Mouse (Mus musculus): ENCODE results near the gene Platr25. TPM values are rescaled to one million over a fixed set of nuclear protein-coding genes. Genes with fewer than 3 reads are reported as not detected.
A peak's percentile ranks its signal among the peaks of the same experiment; 100 is the strongest.
"Not testable (repeated sequence)": the region's sequence is repeated elsewhere in the genome, so short reads cannot be mapped to it uniquely, and the experiment has no call there.

Gene Platr25
- polyA plus RNA-seq (2016; fragmentation: Nextera tagmentation; extraction: Ambion mirVana): 19.7 and 25.9 TPM in 2 replicates

DNA sequence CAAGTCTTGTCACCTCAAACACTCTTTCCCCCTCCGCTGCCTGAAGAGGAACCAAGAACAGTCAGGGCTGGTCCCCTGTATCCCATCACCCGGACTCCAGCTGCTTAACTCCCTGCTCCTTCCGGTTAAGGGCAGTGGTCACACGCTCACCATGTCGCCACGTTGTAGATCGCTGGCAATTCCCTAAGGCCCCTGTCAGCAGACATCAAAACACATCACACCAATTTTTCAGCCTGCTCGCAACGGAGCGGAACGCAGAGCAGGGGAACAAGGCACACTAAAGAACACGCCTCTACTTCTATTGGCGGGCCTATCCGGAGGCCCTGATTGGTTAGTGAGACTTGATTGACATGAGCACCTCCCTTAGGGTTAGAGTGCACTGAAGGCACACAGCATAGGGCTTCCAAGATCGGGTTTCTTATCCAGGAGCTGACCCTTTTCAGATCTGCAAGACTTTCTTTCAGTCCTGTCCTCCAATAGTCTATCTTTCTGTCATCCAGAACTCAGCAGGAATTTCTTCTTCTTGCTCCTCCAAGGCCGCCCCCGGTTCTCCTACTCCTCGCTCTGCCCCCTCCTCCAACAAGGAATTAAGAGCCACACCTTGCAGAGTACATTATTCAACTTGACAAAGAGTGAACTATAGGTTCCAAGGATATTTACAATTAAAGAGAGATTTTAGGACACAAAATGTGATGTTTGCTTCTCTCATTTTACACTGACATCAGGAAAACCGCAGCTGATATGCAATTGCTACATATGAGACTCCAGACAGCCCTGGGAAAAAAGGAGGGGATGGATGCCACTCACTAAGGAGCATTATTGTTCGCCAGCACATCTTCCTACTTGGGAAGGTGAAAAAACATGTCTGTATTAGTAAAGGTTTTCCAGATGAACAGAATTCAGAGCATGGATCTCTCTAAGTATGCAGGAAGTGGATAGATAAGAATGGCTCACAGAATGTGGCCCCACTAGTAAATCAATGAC is at the start of gene Platr25:
TSS of gene Platr25 (minus strand) at position 278 of the 984 bp plus-strand sequence.
- H3K4me1 ChIP-seq (replicated peaks); H3K9me3 ChIP-seq; H3K36me3 ChIP-seq; H3K27me3 ChIP-seq (ENCODE audit: insufficient read depth, poor library complexity, severe bottlenecking): not testable (repeated sequence)
- peak; percentile 81 for DNase-seq (ENCODE audit: low spot score)
- Histone ChIP-seq H3K27ac (peak within 1 kb of the TSS; percentile 79), H3K4me3 (peak within 1 kb of the TSS; percentile 57)
- 10% methylated on average over 20 of the region's 20 CpGs for WGBS

DNA sequence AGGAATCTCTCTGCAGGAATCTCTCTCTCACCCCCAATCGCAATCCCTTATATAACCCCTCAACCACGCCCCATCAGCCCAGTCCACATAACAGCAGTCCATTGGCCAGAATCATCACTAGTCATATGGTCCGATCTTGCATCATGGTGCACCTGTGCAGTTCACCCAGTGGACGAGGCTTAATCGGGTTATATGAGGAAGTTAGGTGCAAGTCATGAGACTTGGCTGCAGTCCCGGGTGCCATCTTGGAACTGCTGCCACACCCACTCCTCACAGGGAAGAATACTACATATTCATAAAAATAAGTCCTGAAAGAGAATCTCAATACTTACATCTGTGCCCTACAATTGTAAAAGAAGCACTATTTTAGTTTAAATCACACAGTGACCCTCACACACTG is 47.5 kb upstream of the Platr25 start:
- WGBS: 93% methylated on average over 6 of the region's 6 CpGs
- not testable (repeated sequence) for H3K27me3 ChIP-seq (ENCODE audit: insufficient read depth, poor library complexity, severe bottlenecking); H3K36me3 ChIP-seq; H3K4me1 ChIP-seq (replicated peaks); H3K27ac ChIP-seq; DNase-seq (ENCODE audit: low spot score); H3K9me3 ChIP-seq; H3K4me3 ChIP-seq

DNA sequence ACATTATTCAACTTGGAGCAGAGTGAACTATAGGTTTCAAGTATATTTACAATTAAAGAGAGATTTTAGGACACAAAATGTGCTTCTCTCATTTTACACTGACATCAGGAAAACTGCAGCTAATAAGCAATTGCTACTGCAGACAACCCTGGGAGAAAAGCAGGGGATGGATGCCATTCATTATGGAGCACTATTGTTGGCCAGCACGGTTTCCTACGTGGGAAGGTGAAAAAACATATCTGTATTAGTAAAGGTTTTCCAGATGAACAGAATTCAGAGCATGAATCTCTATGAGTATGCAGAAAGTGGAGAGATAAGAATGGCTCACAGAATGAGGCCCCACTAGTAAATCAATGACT is 25.6 kb upstream of the Platr25 start:
- Histone ChIP-seq H3K27ac (peak overlapping the region; percentile 77; the same call in 1 of the 2 replicates), H3K9me3 (peaks cover 16% of the 10 kb centered on the region)

DNA sequence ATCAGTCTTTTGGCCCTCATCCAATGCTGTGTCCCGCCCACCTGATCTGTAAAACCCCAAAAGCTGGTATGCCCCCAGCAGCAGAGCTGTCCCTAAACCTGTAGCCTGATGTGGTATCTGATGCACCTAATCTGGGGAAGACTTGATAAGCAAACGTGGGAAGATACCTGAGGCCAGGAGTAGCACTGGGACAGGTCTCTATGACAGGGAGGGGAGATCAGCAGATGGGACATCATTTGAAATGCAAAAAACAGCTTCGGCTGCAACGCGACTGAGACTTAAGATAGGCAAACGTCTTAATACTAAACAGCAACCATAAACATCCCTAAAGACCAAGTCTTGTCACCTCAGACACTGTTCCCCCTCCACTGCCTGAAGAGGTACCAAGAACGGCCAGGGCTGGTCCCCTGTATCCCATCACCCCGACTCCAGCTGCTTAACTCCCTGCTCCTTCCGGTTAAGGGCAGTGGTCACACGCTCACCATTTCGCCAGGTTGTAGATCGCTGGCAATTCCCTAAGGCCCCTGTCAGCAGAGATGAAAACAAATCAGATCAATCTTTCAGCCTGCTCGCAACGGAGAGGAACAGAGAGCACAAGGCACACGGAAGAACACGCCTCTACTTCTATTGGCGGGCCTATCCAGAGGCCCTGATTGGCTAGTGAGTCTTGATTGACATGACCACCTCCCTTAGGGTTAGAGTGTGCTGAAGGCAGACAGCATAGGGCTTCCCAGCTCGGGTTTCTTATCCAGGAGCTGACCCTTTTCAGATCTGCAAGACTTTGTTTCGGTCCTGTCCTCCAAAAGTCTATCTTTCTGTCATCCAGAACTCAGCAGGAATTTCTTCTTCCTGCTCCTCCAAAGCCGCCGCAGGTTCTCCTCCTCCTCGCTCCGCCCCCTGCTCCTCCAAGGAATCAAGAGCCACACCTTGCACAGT is 25.0 kb upstream of the Platr25 start, which contains the start of gene Gm5141:
TSS of gene Gm5141 (minus strand) at position 610 of the 936 bp plus-strand sequence.
- H3K36me3 ChIP-seq: peaks cover 27% of the 10 kb centered on the region
- not testable (repeated sequence) for H3K4me1 ChIP-seq (replicated peaks); H3K27me3 ChIP-seq (ENCODE audit: insufficient read depth, poor library complexity, severe bottlenecking)
- peak within 1 kb of the TSS; percentile 60 for H3K4me3 ChIP-seq
- peak; percentile 54 for DNase-seq (ENCODE audit: low spot score)
- H3K9me3 ChIP-seq: peaks cover 21% of the 10 kb centered on the region
- WGBS: 6% methylated on average over 23 of the region's 23 CpGs
- peak within 1 kb of the TSS; percentile 82 for H3K27ac ChIP-seq

More for the DNA sequence above, 25.6 kb upstream of the Platr25 start:
- peaks cover 22% of the 10 kb centered on the region for H3K36me3 ChIP-seq
- not testable (repeated sequence) for H3K4me1 ChIP-seq (replicated peaks); DNase-seq (ENCODE audit: low spot score); H3K27me3 ChIP-seq (ENCODE audit: insufficient read depth, poor library complexity, severe bottlenecking)
- H3K4me3 ChIP-seq: peak overlapping the region; percentile 60
- 60% methylated on average over 2 of the region's 2 CpGs for WGBS

DNA sequence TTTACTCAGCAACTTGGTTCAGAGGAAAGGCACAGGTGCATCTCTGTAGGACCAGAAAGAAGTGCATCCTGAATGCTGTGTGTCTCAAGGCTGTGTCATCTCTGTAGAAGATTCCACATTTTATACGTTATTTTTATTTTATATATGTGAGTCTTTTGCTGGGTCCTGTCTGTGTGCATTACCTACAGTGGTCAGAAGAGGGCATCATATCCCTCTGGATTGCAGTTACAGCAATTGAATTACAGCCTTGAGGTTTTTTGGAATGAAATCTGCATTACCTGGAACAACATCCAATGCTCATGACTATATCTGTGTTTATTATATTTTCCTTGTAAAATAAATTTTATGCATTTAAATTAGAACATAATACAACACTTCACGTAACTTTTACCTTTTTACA is 3.3 kb upstream of the Platr25 start:
- not testable (repeated sequence) for H3K27me3 ChIP-seq (ENCODE audit: insufficient read depth, poor library complexity, severe bottlenecking); H3K27ac ChIP-seq; H3K36me3 ChIP-seq; H3K4me3 ChIP-seq; H3K9me3 ChIP-seq; H3K4me1 ChIP-seq (replicated peaks)
- peak; percentile 3 for DNase-seq (ENCODE audit: low spot score)
- WGBS: 60% methylated on average over 2 of the region's 2 CpGs

DNA sequence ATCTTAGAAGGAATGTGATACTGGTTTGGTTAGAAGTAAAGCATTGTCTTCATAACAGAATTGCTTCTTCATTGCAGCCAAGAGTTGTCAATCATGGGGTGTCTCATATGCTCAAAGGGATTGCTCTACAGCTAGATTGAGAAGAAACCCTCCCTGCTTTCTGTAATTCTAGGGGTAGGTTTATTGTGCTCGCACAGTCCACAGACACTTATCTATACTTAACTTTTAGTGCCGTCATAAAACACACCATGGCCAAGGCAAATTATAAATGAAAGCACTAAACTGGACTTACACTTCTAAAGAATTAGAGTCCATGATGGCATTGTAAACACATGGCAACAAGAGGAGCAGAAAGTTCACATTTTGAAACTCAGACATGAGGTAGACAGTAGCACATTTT is 27.2 kb downstream of the Platr25 start:
- 92% methylated on average over 2 of the region's 2 CpGs for WGBS

DNA sequence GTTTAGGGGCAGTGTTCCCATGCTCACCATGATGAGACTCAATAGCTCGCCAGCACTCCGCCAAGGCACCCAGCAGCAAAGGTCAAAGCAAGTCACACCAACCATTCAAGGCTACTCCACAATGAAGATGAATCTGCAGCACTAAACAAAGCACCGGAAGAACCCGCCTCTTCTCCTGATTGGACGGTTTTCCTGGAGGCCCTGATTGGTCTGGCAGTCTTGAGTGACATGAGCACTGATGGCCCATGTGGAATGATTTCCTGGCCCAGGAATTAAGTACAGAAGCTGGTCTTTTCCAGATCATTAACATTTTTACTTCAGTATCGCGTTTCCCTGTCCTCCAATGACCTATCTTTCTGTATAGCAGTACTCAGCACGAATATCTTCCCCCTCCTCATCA is 47.9 kb downstream of the Platr25 start:
- 88% methylated on average over 8 of the region's 8 CpGs for WGBS
- not testable (repeated sequence) for H3K36me3 ChIP-seq; H3K4me3 ChIP-seq; H3K27me3 ChIP-seq (ENCODE audit: insufficient read depth, poor library complexity, severe bottlenecking); H3K27ac ChIP-seq; H3K4me1 ChIP-seq (replicated peaks); H3K9me3 ChIP-seq; DNase-seq (ENCODE audit: low spot score)

More for the DNA sequence above, 27.2 kb downstream of the Platr25 start:
- Histone ChIP-seq H3K36me3 (peaks cover 11% of the 10 kb centered on the region), H3K9me3 (no peaks in the 10 kb centered on the region), H3K4me3 (no peak overlapping the region), H3K27ac (no peak overlapping the region), H3K27me3 (ENCODE audit: insufficient read depth, poor library complexity, severe bottlenecking) (no peaks in the 10 kb centered on the region), H3K4me1 (replicated peaks) (no peaks in the 10 kb centered on the region)
- no peak for DNase-seq (ENCODE audit: low spot score)

DNA sequence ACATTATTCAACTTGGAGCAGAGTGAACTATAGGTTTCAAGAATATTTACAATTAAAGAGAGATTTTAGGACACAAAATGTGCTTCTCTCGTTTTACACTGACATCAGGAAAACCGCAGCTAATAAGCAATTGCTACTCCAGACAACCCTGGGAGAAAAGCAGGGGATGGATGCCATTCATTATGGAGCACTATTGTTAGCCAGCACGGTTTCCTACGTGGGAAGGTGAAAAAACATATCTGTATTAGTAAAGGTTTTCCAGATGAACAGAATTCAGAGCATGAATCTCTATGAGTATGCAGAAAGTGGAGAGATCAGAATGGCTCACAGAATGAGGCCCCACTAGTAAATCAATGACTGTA is 75.2 kb downstream of the Platr25 start:
- Histone ChIP-seq H3K9me3 (peaks cover 20% of the 10 kb centered on the region; the same call in 1 of the 2 replicates), H3K36me3 (peaks cover 16% of the 10 kb centered on the region), H3K27ac (peak overlapping the region; percentile 82), H3K4me3 (peak overlapping the region; percentile 55)
- not testable (repeated sequence) for DNase-seq (ENCODE audit: low spot score); H3K27me3 ChIP-seq (ENCODE audit: insufficient read depth, poor library complexity, severe bottlenecking); H3K4me1 ChIP-seq (replicated peaks)
- WGBS: 31% methylated on average over 4 of the region's 4 CpGs

DNA sequence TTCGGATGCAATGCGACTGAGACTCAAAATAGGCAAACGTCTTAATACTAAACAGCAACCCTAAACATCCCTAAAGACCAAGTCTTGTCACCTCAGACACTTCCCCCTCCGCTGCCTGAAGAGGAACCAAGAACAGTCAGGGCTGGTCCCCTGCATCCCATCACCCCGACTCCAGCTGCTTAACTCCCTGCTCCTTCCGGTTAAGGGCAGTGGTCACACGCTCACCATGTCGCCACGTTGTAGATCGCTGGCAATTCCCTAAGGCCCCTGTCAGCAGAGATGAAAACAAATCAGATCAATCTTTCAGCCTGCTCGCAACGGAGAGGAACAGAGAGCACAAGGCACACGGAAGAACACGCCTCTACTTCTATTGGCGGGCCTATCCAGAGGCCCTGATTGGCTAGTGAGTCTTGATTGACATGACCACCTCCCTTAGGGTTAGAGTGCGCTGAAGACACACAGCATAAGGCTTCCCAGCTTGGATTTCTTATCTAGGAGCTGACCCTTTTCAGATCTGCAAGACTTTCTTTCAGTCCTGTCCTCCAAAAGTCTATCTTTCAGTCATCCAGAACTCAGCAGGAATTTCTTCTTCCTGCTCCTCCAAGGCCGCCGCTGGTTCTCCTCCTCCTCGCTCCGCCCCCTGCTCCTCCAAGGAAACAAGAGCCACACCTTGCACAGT is 75.8 kb downstream of the Platr25 start:
- DNase-seq (ENCODE audit: low spot score): peak; percentile 55
- H3K27me3 ChIP-seq (ENCODE audit: insufficient read depth, poor library complexity, severe bottlenecking); H3K4me1 ChIP-seq (replicated peaks): not testable (repeated sequence)
- WGBS: 1% methylated on average over 20 of the region's 20 CpGs
- Histone ChIP-seq H3K27ac (peak overlapping the region; percentile 82), H3K4me3 (peak overlapping the region; percentile 55), H3K9me3 (peaks cover 25% of the 10 kb centered on the region), H3K36me3 (peaks cover 21% of the 10 kb centered on the region)

DNA sequence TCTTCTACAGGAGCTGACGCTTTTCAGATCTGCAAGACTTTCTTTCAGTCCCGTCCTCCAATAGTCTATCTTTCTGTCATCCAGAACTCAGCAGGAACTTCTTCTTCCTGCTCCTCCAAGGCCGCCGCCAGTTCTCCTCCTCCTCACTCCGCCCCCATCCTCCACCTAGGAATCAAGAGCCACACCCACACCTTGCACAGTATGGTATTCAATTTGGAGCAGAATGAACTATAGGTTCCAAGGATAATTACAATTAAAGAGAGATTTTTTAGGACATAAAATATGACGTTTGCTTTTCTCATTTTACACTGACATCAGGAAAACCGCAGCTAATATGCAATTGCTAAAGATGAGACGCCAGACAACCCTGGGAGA is 107.2 kb downstream of the Platr25 start:
- H3K27ac ChIP-seq: 0 out of 2 replicates have a peak overlapping the region, but pooled peaks have one; percentile 73
- H3K4me3 ChIP-seq: peak overlapping the region; percentile 63
- no peaks in the 10 kb centered on the region for H3K4me1 ChIP-seq (replicated peaks)
- no peak for DNase-seq (ENCODE audit: low spot score)
- peaks cover 19% of the 10 kb centered on the region for H3K9me3 ChIP-seq
- WGBS: 24% methylated on average over 8 of the region's 8 CpGs
- H3K27me3 ChIP-seq (ENCODE audit: insufficient read depth, poor library complexity, severe bottlenecking): no peaks in the 10 kb centered on the region
- no peaks in the 10 kb centered on the region for H3K36me3 ChIP-seq

DNA sequence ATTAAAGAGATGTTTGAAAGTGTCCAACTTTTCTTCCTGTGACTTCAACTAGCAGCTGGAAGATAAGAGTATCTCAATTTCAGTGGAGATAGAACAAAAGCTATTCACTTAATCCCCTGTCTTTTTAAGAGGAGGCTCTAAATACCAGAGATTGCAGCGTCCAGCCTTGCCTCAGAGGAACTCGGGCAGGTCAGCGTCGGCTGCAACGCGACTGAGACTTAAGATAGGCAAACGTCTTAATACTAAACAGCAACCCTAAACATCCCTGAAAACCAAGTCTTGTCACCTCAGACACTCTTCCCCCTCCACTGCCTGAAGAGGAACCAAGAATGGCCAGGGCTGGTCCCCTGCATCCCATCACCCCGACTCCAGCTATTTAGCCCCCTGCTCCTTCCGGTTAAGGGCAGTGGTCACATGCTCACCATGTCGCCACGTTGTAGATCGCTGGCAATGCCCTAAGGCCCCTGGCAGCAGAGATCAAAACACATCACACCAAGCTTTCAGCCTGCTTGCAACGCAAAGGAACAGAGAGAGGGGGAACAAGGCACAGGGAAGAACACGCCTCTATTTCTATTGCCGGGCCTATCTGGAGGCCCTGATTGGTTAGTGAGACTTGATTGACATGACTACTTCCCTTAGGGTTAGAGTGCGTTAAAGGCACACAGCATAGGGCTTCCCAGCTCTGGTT is 107.7 kb downstream of the Platr25 start:
- Histone ChIP-seq H3K27ac (peak overlapping the region; percentile 73; the same call in 1 of the 2 replicates), H3K4me3 (peak overlapping the region; percentile 63), H3K9me3 (peaks cover 24% of the 10 kb centered on the region)
- whole genome bisulfite sequencing: 3% methylated on average over 16 of the region's 16 CpGs
- DNase-seq (ENCODE audit: low spot score): peak; percentile 71
- not testable (repeated sequence) for H3K36me3 ChIP-seq; H3K4me1 ChIP-seq (replicated peaks); H3K27me3 ChIP-seq (ENCODE audit: insufficient read depth, poor library complexity, severe bottlenecking)

DNA sequence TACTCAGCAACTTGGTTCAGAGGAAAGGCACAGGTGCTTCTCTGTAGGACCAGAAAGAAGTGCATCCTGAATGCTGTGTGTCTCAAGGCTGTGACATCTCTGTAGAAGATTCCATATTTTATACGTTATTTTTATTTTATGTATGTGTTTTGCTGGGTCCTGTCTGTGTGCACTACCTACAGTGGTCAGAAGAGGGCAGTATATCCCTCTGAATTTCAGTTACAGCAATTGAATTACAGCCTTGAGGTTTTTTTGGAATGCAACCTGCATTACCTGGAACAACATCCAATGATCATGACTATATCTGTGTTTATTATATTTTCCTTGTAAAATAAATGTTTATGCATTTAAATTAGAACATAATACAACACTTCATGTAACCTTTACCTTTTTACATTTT is 133.4 kb downstream of the Platr25 start:
- DNase-seq (ENCODE audit: low spot score); H3K9me3 ChIP-seq; H3K4me3 ChIP-seq; H3K27me3 ChIP-seq (ENCODE audit: insufficient read depth, poor library complexity, severe bottlenecking); H3K27ac ChIP-seq; H3K36me3 ChIP-seq; H3K4me1 ChIP-seq (replicated peaks): not testable (repeated sequence)
- 45% methylated on average over 1 of the region's 1 CpGs for WGBS
